Mouse (Mus musculus): ENCODE data around the gene Prkar2a.
A peak's percentile ranks its signal among the peaks of the same experiment; 100 is the strongest.

DNA sequence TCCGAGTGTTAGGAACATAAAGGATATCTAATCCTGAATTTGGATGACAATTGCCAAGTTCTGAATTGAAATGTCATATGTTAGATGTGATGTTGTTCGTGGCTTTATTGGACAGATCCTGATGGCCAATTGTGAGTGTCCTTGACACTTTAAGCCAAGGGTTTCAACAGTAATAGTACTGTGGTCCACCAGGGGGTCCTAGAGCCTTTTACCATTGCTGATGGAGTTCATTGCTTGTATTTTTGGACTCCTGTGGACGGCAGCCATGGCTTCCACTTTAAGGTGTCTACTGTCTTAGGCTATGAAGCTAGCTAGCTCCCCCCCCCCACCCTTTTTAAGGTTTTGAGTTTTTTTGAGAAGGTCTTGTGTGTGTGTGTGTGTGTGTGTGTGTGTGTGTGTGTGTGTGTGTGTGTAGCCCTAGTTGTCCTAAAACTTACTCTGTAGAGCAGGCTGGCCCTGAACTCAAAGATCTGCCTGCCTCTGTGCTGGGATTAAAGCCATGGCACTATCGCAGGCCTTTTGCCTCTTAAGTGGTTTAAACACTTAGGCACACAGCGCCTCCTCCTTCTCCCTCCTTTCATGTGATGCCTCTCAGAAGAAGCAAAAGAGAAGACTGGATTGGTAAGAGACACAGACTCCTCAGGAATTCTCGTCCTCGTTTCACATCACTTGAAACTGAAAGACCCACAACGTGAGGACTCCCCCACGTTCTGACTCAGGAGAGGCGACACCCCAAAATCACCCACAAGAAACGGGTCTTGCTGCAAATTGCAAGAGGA, 63.2 kb downstream of the Prkar2a start:
- TF ChIP-seq CTCF (IDR thresholded peaks at IDR 0.05; ENCODE audit: low read depth): 0 out of 2 replicates have a peak, but pooled peaks have one; percentile 5
- no peak for TF ChIP-seq EP300 (optimal IDR thresholded peaks at IDR 0.05)
